Mouse (Mus musculus) CH12.LX (cell line): ENCODE measurements around the gene Tdo2. TPM values are rescaled to one million over a fixed set of nuclear protein-coding genes. Genes with fewer than 3 reads are reported as not detected.

Experiments
- DNase-seq: peaks from one replicate; pipeline ENCODE4 v3.0.0-alpha.2; 2013; ENCODE audit errors: extremely low read depth
- H3K27ac ChIP-seq: 2 replicates; pipeline ENCODE4 v1.5.1; 2012; ENCODE audit warnings: low read depth, mild to moderate bottlenecking, control low read depth, moderate library complexity; ENCODE audit not compliant: insufficient read depth
- H3K27me3 ChIP-seq: replicated peaks from 2 replicates; pipeline ENCODE3; 2012; ENCODE audit warnings: inconsistent platforms
- H3K36me3 ChIP-seq, 2 experiments: replicated peaks in 1 of 2; 2 replicates each; pipeline versions ENCODE3 to v1.6.1; 2012; ENCODE audit warnings: inconsistent platforms in 1 of 2, low read length in 1 of 2, mild to moderate bottlenecking in 1 of 2, mixed read lengths in 1 of 2, moderate library complexity in 1 of 2; ENCODE audit not compliant: control insufficient read depth in 1 of 2, insufficient read depth in 1 of 2
- H3K4me1 ChIP-seq, 2 experiments: 2 replicates each; pipeline ENCODE4 v1.6.1; 2012; ENCODE audit warnings: inconsistent platforms in 1 of 2, moderate library complexity in 1 of 2; ENCODE audit not compliant: insufficient read depth in 2 of 2, control insufficient read depth in 1 of 2
- H3K4me2 ChIP-seq: 2 replicates; pipeline ENCODE4 v1.6.1; 2012; ENCODE audit warnings: low read depth, mild to moderate bottlenecking, control low read depth; ENCODE audit not compliant: poor library complexity, insufficient read depth, severe bottlenecking
- H3K4me3 ChIP-seq, 3 experiments: fragments of 150-350 bp in 1 of 3; sonication (generic) in 1 of 3; replicated peaks in 1 of 3; 2 replicates each; pipeline versions ENCODE3 to v1.5.1; 2011 to 2012; ENCODE audit warnings: low read depth in 2 of 3, low read length in 2 of 3, mild to moderate bottlenecking in 2 of 3, moderate library complexity in 2 of 3, control low read depth in 1 of 3, improper control_type of control experiment in 1 of 3, inconsistent platforms in 1 of 3, mixed read lengths in 1 of 3; ENCODE audit not compliant: poor library complexity in 1 of 3
- H3K79me2 ChIP-seq: replicated peaks from 2 replicates; pipeline ENCODE4 v1.6.1; 2012; ENCODE audit warnings: mild to moderate bottlenecking, moderate library complexity; ENCODE audit not compliant: control insufficient read depth, poor library complexity, insufficient read depth, severe bottlenecking; ENCODE audit errors: extremely low read depth
- H3K9ac ChIP-seq: 2 replicates; pipeline ENCODE4 v1.6.1; 2012; ENCODE audit warnings: low read depth, mild to moderate bottlenecking, control low read depth, moderate library complexity; ENCODE audit not compliant: insufficient read depth
- H3K9me3 ChIP-seq: replicated peaks from 2 replicates; pipeline ENCODE3; 2012; ENCODE audit warnings: low read length, inconsistent platforms, mixed read lengths
- CTCF ChIP-seq, 2 experiments: IDR thresholded peaks in 1 of 2; conservative IDR thresholded peaks in 1 of 2; 2 replicates each; pipeline ENCODE4 v1.5.1; 2011 to 2012; ENCODE audit warnings: low read depth in 2 of 2, low read length in 2 of 2, improper control_type of control experiment in 1 of 2, inconsistent platforms in 1 of 2, mild to moderate bottlenecking in 1 of 2, moderate library complexity in 1 of 2
- ELF1 ChIP-seq: IDR thresholded peaks from 2 replicates; pipeline ENCODE4 v1.6.1; 2014; ENCODE audit warnings: low read depth, mild to moderate bottlenecking, inconsistent platforms, low read length, improper control_type of control experiment
- GABPA ChIP-seq: IDR thresholded peaks from 2 replicates; pipeline ENCODE4 v1.6.1; 2012; ENCODE audit warnings: low read depth, low read length, improper control_type of control experiment, inconsistent platforms; ENCODE audit not compliant: insufficient replicate concordance
- KAT2A ChIP-seq: IDR thresholded peaks from 2 replicates; pipeline ENCODE4 v1.6.1; 2012; ENCODE audit warnings: low read length, improper control_type of control experiment, inconsistent platforms; ENCODE audit not compliant: insufficient replicate concordance
- MAFK ChIP-seq: IDR thresholded peaks from 2 replicates; pipeline ENCODE4 v1.6.1; 2011; ENCODE audit warnings: low read length, improper control_type of control experiment; ENCODE audit not compliant: insufficient replicate concordance
- MAX ChIP-seq: IDR thresholded peaks from 2 replicates; pipeline ENCODE4 v1.6.1; 2011; ENCODE audit warnings: low read length, improper control_type of control experiment
- MAZ ChIP-seq: IDR thresholded peaks from 2 replicates; pipeline ENCODE4 v1.6.1; 2012; ENCODE audit warnings: low read depth, mild to moderate bottlenecking, inconsistent platforms, low read length, improper control_type of control experiment, moderate library complexity
- MYC ChIP-seq: IDR thresholded peaks from 2 replicates; pipeline ENCODE4 v1.6.1; 2011; ENCODE audit warnings: low read depth, mild to moderate bottlenecking, improper control_type of control experiment, low read length
- PAX5 ChIP-seq: IDR thresholded peaks from 2 replicates; pipeline ENCODE4 v1.6.1; 2012; ENCODE audit warnings: low read length, inconsistent platforms, mixed read lengths
- POLR2A ChIP-seq: IDR thresholded peaks from 2 replicates; pipeline ENCODE4 v1.6.1; 2011; ENCODE audit warnings: low read depth, mild to moderate bottlenecking, improper control_type of control experiment, low read length
- POLR2AphosphoS2 ChIP-seq: IDR thresholded peaks from 2 replicates; pipeline ENCODE4 v1.6.1; 2011; ENCODE audit warnings: low read depth, low read length, improper control_type of control experiment
- RCOR1 ChIP-seq: conservative IDR thresholded peaks from 2 replicates; pipeline ENCODE4 v1.6.1; 2012; ENCODE audit warnings: low read depth, mild to moderate bottlenecking, inconsistent platforms, low read length, improper control_type of control experiment
- SIN3A ChIP-seq: IDR thresholded peaks from 2 replicates; pipeline ENCODE4 v1.6.1; 2012; ENCODE audit warnings: low read length, improper control_type of control experiment, inconsistent platforms
- USF1 ChIP-seq: IDR thresholded peaks from 2 replicates; pipeline ENCODE4 v1.6.1; 2014; ENCODE audit warnings: low read depth, mild to moderate bottlenecking, inconsistent platforms, low read length, improper control_type of control experiment
- dilution Hi-C: fragments of 300-500 bp; cut with MboI; formaldehyde crosslinking; loops from 2 replicates; pipeline ENCODE4 v1.14.3; 2020; ENCODE audit warnings: low sequenced_read_pairs; ENCODE audit not compliant: extremely low pct_unique_long_range_greater_than_20kb, extremely low pct_ligation_motif_present
- in situ Hi-C: fragments of 300-500 bp; cut with MboI; formaldehyde crosslinking; loops from 3 replicates; pipeline ENCODE4 v1.14.3; 2019; ENCODE audit warnings: low sequenced_read_pairs, low pct_ligation_motif_present, low pct_unique_long_range_greater_than_20kb, mixed read lengths
- polyA plus RNA-seq: library from polyadenylated mRNA; unstranded; fragments of >175 nt; gene quantifications from 2 replicates; pipeline ENCODE4 v1.2.1, GENCODE M21; 2012; ENCODE audit warnings: low read depth; ENCODE audit not compliant: insufficient read length
- total RNA-seq, 2 experiments: library from RNA; depleted of rRNA; stranded (reverse); fragments of 300-350 nt in 1 of 2; fragments of >200 nt in 1 of 2; gene quantifications; 2 replicates each; pipeline ENCODE4 v1.2.3; 2012 to 2014

Gene Tdo2
- total and polyA plus RNA-seq, 3 experiments, result 0.41 TPM; not detected in 2

DNA sequence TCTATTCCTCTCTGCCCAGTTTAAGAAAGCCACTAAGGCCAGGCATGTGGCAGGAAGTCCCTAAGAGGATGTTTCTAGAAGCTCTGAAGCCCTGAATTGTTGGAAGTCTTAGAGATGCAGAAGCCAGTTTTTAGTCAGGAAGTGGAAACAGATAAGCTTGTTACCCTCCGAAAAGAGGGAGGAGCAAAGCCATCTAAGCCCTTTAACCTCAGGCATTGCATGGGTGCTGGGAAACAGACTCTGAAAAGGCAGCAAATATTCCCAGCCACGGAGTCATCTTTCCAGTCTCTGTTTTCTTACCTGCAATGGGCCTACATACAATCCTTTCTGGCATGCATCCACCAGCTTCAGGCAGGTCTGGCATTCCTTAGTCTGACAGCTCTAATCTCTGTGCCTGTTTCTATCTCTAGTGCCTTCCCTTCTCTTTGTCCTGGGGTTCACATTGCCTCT, 13.7 kb upstream of the Tdo2 start:
- Histone ChIP-seq H3K36me3 (no peaks in the 10 kb centered on the region), H3K4me3 (no peak overlapping the region), H3K9ac (no peak overlapping the region), H3K27me3 (no peaks in the 10 kb centered on the region), H3K9me3 (peaks cover 3% of the 10 kb centered on the region), H3K27ac (no peak overlapping the region), H3K4me1 (peaks cover 0 to 8% of the 10 kb centered on the region in 2 experiments; a peak in 2 of 4 replicates), H3K4me2 (no peak overlapping the region), H3K79me2 (no peaks in the 10 kb centered on the region)
- TF ChIP-seq POLR2A (no peak), GABPA (no peak), RCOR1 (no peak), MYC (no peak), CTCF (conservative IDR thresholded peaks at IDR 0.05 in 1 of 2, IDR thresholded peaks at IDR 0.05 in 1 of 2; ENCODE audit: low read depth in 2 of 2, low read length in 2 of 2) (no peak), PAX5 (no peak)
- no peak for DNase-seq
- dilution Hi-C loops, result no loop called here
- in situ Hi-C loops, result no loop called here

GRCm38 (mm10) chr3:81987628-81988027, 11.6 kb upstream of the Tdo2 start:
- Histone ChIP-seq H3K27ac (no peak overlapping the region), H3K4me2 (no peak overlapping the region), H3K4me1 (peaks cover 0 to 20% of the 10 kb centered on the region in 2 experiments; a peak in 2 of 4 replicates), H3K79me2 (no peaks in the 10 kb centered on the region), H3K36me3 (no peaks in the 10 kb centered on the region), H3K27me3 (no peaks in the 10 kb centered on the region), H3K4me3 (no peak overlapping the region), H3K9me3 (peaks cover 3% of the 10 kb centered on the region), H3K9ac (no peak overlapping the region)
- DNase-seq, result no peak
- in situ Hi-C loops (no loop called here), dilution Hi-C loops (no loop called here)
- TF ChIP-seq KAT2A (no peak), RCOR1 (no peak), SIN3A (no peak)

DNA sequence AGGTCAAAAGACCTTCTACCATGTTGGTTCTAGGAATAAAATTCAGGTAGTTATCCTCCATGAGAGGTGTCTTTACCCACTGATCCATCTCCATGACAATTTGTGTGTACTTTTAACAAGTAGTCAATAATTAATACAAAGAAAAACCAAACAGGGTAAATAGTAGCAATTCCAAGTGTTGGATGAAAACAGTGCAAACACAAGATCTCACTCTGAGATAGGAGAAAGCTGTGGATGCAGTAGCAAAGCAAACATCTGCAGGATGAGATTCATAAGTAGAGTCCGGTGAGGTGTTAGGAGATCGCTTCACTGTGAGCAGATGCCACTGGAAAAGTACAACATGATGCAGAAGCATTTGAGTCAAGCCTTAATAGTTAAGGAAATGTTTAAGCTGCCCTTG, 10.1 kb upstream of the Tdo2 start:
- Histone ChIP-seq H3K4me3 (no peak overlapping the region), H3K27ac (no peak overlapping the region), H3K27me3 (no peaks in the 10 kb centered on the region), H3K9ac (no peak overlapping the region), H3K4me1 (peaks cover 0 to 25% of the 10 kb centered on the region in 2 experiments; a peak in 2 of 4 replicates), H3K9me3 (peaks cover 3% of the 10 kb centered on the region), H3K79me2 (no peaks in the 10 kb centered on the region), H3K36me3 (no peaks in the 10 kb centered on the region), H3K4me2 (no peak overlapping the region)
- in situ Hi-C loops (no loop called here), dilution Hi-C loops (no loop called here)
- TF ChIP-seq MAZ, result no peak
- TF ChIP-seq POLR2A, result no peak
- TF ChIP-seq POLR2AphosphoS2, result no peak
- no peak for TF ChIP-seq USF1
- no peak for TF ChIP-seq MAX
- no peak for TF ChIP-seq KAT2A
- TF ChIP-seq ELF1, result no peak
- no peak for TF ChIP-seq MAFK
- DNase-seq, result no peak
